Mouse (Mus musculus) ES-E14 (cell line): ENCODE data around the gene Zfp398. TPM values are rescaled to one million over a fixed set of nuclear protein-coding genes. Genes with fewer than 3 reads are reported as not detected.
A peak's percentile ranks its signal among the peaks of the same experiment; 100 is the strongest.

Experiments
- DNase-seq: peaks from one replicate; pipeline ENCODE4 v3.0.0-alpha.2; 2013; ENCODE audit warnings: low read depth, low spot score
- H3K27ac ChIP-seq: 2 replicates; pipeline ENCODE4 v1.5.1; 2012; ENCODE audit warnings: low read depth, mild to moderate bottlenecking, low read length, moderate library complexity, mixed read lengths; ENCODE audit not compliant: poor library complexity, insufficient read depth, severe bottlenecking
- H3K36me3 ChIP-seq: 2 replicates; pipeline ENCODE4 v1.6.1; 2012; ENCODE audit warnings: mild to moderate bottlenecking, low read length, moderate library complexity, mixed read lengths; ENCODE audit not compliant: control insufficient read depth, poor library complexity, insufficient read depth, severe bottlenecking
- H3K4me1 ChIP-seq, 2 experiments: fragments of 150-350 bp in 1 of 2; sonication (generic) in 1 of 2; 2 replicates each; pipeline ENCODE4 v1.6.1; 2012; ENCODE audit warnings: low read length in 2 of 2, mild to moderate bottlenecking in 1 of 2, mixed read lengths in 1 of 2; ENCODE audit not compliant: control insufficient read depth in 2 of 2, insufficient read depth in 2 of 2, poor library complexity in 1 of 2
- H3K4me3 ChIP-seq, 2 experiments: fragments of 150-350 bp in 1 of 2; sonication (generic) in 1 of 2; 2 replicates each; pipeline ENCODE4 v1.5.1; 2012; ENCODE audit warnings: low read length in 2 of 2, low read depth in 1 of 2, mild to moderate bottlenecking in 1 of 2, mixed read lengths in 1 of 2; ENCODE audit not compliant: insufficient read depth in 1 of 2, poor library complexity in 1 of 2, severe bottlenecking in 1 of 2
- H3K9ac ChIP-seq: 2 replicates; pipeline ENCODE4 v1.6.1; 2012; ENCODE audit warnings: low read depth, mild to moderate bottlenecking, low read length, mixed read lengths; ENCODE audit not compliant: poor library complexity, insufficient read depth, severe bottlenecking
- H3K9me3 ChIP-seq: fragments of 150-350 bp; sonication (generic); 2 replicates; pipeline ENCODE4 v1.6.1; 2012; ENCODE audit warnings: low read depth, mild to moderate bottlenecking, low read length; ENCODE audit not compliant: control insufficient read depth, insufficient read depth
- CHD2 ChIP-seq: IDR thresholded peaks from 2 replicates; pipeline ENCODE4 v1.6.1; 2014; ENCODE audit warnings: mild to moderate bottlenecking, low read depth, low read length, inconsistent platforms
- HCFC1 ChIP-seq: IDR thresholded peaks from 2 replicates; pipeline ENCODE4 v1.6.1; 2012; ENCODE audit warnings: low read length, inconsistent platforms, borderline replicate concordance; ENCODE audit not compliant: insufficient read depth
- MAFK ChIP-seq: IDR thresholded peaks from 2 replicates; pipeline ENCODE4 v1.6.1; 2014; ENCODE audit warnings: mild to moderate bottlenecking, low read depth, low read length, inconsistent platforms; ENCODE audit not compliant: insufficient read depth
- ZC3H11A ChIP-seq: IDR thresholded peaks from 2 replicates; pipeline ENCODE4 v1.6.1; 2012; ENCODE audit warnings: low read depth, mild to moderate bottlenecking, inconsistent platforms, low read length, borderline replicate concordance
- ZNF384 ChIP-seq: IDR thresholded peaks from 2 replicates; pipeline ENCODE4 v1.6.1; 2012; ENCODE audit warnings: low read depth, low read length, inconsistent platforms
- in situ Hi-C, 2 experiments: fragments of 600-800 bp; cut with MboI; formaldehyde crosslinking; loops; one replicate each; pipeline ENCODE4 v1.15.1; 2025; ENCODE audit warnings: low sequenced_read_pairs in 2 of 2, inconsistent platforms in 1 of 2; ENCODE audit not compliant: unreplicated experiment in 2 of 2
- total RNA-seq: library from RNA; depleted of rRNA; stranded (reverse); fragments of 300-350 nt; gene quantifications from 2 replicates; pipeline ENCODE4 v1.2.3, GENCODE M21; 2012

Zfp398 gene
- total RNA-seq, 1 experiment, result 3.8 TPM

DNA sequence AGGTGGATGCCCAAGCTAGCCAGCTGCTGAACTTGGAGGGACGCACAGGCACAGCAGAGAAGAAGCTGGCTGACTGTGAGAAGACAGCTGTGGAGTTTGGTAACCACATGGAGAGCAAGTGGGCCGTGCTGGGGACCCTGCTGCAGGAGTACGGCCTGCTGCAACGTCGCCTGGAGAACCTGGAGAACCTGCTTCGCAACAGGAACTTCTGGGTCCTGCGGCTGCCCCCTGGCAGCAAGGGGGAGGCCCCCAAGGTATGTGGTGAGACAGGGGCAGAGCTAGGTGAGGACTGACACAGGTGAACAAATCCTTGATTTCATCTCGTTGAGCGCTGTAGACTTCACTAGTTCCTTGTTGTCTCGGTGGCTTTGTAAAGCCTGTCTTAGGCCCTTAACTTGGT lies 44.7 kb downstream of the Zfp398 start:
- Histone ChIP-seq H3K27ac (no peak overlapping the region), H3K9me3 (no peaks in the 10 kb centered on the region), H3K4me3 (no peak overlapping the region), H3K9ac (no peak overlapping the region), H3K4me1 (no peaks in the 10 kb centered on the region), H3K36me3 (no peaks in the 10 kb centered on the region; the same call in 1 of the 2 replicates)
- in situ Hi-C loops, result no loop called here
- no peak for DNase-seq
- TF ChIP-seq ZNF384, result no peak
- no peak for TF ChIP-seq HCFC1
- TF ChIP-seq MAFK, result no peak
- TF ChIP-seq CHD2, result no peak
- no peak for TF ChIP-seq ZC3H11A

DNA sequence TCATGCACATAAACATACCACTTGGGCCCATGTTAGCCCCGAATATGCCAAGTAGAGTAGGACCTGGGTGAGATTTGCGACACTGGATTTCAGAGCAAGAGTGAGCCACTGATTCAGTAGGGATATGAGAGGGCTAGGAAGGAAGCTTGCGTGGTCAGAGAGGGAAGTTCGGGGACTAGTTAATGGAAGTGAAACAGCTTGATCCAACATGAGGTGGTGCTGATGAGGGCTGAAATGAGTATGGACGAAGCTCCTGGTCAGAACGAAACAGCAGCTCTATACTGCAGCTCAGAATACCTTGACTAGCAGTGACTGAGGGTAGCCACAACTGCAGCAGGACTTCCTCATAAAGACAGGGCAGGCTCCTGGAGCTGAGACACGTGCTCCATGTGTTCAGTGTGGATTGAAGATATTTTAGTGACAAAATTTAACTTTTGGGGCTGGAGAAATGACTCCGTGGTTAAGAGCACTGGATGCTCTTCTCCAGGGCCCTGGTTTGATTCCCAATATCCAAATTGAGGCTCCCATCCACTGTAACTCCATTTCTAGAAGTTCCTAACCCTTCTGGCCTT lies 53.4 kb downstream of the Zfp398 start:
- H3K9ac ChIP-seq, result no peak overlapping the region
- H3K4me3 ChIP-seq, result no peak overlapping the region
- no peaks in the 10 kb centered on the region for H3K4me1 ChIP-seq
- DNase-seq, result no peak
- TF ChIP-seq MAFK, result no peak
- TF ChIP-seq ZNF384, result no peak
- TF ChIP-seq HCFC1, result no peak
- TF ChIP-seq ZC3H11A, result no peak
- TF ChIP-seq CHD2, result no peak
- H3K27ac ChIP-seq, result no peak overlapping the region
- no peaks in the 10 kb centered on the region; the same call in 1 of the 2 replicates for H3K36me3 ChIP-seq
- in situ Hi-C loops, result no loop called here
- no peaks in the 10 kb centered on the region for H3K9me3 ChIP-seq

DNA sequence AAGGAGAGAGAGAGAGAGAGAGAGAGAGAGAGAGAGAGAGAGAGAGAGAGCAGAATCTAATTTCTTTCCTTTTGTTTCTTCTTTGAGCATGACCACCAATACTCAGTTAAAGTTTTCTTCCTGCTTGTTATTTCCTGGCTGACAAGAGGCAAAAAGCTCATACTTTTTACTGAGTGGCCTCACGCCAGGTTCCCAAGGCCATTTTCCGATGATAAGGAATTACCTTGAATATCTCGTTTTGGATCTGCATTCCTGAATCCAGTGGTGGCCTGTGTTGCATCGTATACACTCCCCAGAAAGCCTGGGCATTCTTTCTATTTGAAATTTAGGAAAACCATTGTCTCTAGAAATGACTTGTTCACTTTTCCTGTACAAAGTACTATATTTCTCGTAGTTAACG lies 64.0 kb downstream of the Zfp398 start:
- DNase-seq, result no peak
- H3K9me3 ChIP-seq, result no peaks in the 10 kb centered on the region
- H3K4me3 ChIP-seq, result no peak overlapping the region
- TF ChIP-seq MAFK, result no peak
- TF ChIP-seq ZNF384, result no peak
- TF ChIP-seq HCFC1, result no peak
- TF ChIP-seq CHD2, result no peak
- no peak for TF ChIP-seq ZC3H11A
- H3K27ac ChIP-seq, result no peak overlapping the region
- H3K4me1 ChIP-seq, result no peaks in the 10 kb centered on the region
- in situ Hi-C loops, result no loop called here
- no peak overlapping the region for H3K9ac ChIP-seq
- H3K36me3 ChIP-seq, result no peaks in the 10 kb centered on the region

DNA sequence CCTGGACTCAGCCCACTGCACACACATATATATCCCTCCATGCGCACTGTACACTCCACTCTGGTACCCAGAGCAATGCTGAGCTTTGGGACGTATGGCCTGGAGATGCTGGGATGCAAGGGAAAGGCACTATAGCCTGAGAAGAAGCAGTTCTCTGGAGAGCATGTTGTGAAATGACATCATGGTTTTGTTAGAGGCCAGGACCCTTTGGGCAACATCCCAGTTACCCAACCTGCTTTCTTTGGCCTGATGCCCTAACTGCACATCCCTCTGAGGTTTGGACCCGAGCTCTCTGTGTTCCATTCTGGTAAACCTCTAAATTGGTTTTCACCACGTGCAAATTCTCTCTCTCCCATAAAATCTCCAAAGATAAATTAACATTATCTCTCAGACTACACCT lies 68.1 kb downstream of the Zfp398 start:
- Histone ChIP-seq H3K9ac (no peak overlapping the region), H3K9me3 (no peaks in the 10 kb centered on the region), H3K27ac (no peak overlapping the region), H3K36me3 (no peaks in the 10 kb centered on the region), H3K4me1 (peaks cover 0 to 4% of the 10 kb centered on the region in 2 experiments; a peak in 2 of 4 replicates), H3K4me3 (no peak overlapping the region)
- TF ChIP-seq CHD2, result no peak
- no peak for DNase-seq
- in situ Hi-C loops, result no loop called here

GRCm38 (mm10) chr6:47904361-47904760 lies 68.9 kb downstream of the Zfp398 start:
- Histone ChIP-seq H3K9ac (peak overlapping the region; percentile 72), H3K27ac (no peak overlapping the region), H3K9me3 (no peaks in the 10 kb centered on the region), H3K4me3 (peak overlapping the region; percentile 78 to 81), H3K36me3 (no peaks in the 10 kb centered on the region), H3K4me1 (peaks cover 0 to 4% of the 10 kb centered on the region in 2 experiments; a peak in 2 of 4 replicates)
- no peak for TF ChIP-seq CHD2
- no peak for TF ChIP-seq ZC3H11A
- no peak for TF ChIP-seq HCFC1
- no peak for TF ChIP-seq MAFK
- TF ChIP-seq ZNF384, result no peak
- DNase-seq, result peak; percentile 17
- in situ Hi-C loops, result no loop called here
